Mouse (Mus musculus) heart, postnatal 36 days (tissue): ENCODE results near the gene Akr1b7. TPM values are rescaled to one million over a fixed set of nuclear protein-coding genes. Genes with fewer than 3 reads are reported as not detected.
A peak's percentile ranks its signal among the peaks of the same experiment; 100 is the strongest.
"Not testable (repeated sequence)": the region's sequence is repeated elsewhere in the genome, so short reads cannot be mapped to it uniquely, and the experiment has no call there.

Experiments
- DNase-seq, 2 experiments: peaks; one replicate each; pipeline ENCODE4 v3.0.0; 2021 to 2022
- intact Hi-C: fragments of 180-260 bp; cut with DNase I; formaldehyde crosslinking; loops from one replicate; pipeline ENCODE4 v1.15.1; 2025
- total RNA-seq, 2 experiments: library from RNA; stranded (reverse); gene quantifications; 2 replicates each; pipeline ENCODE4 v1.2.3; 2021

The Akr1b7 gene
- not detected for total RNA-seq

- intact Hi-C loops, result no loop called here
- DNase-seq, result no peak
Measured at GRCm38 (mm10) chr6:34412023-34412422, at the start of gene Akr1b7. Gene Akr1b7, plus strand, starts transcription at chr6:34412334.

GRCm38 (mm10) chr6:34364217-34365136 lies 47.7 kb upstream of the Akr1b7 start:
- intact Hi-C loops, result no loop called here
- DNase-seq, result no peak

- intact Hi-C loops, result no loop called here
- no peak for DNase-seq
Measured at GRCm38 (mm10) chr6:34367998-34368397, 44.1 kb upstream of the Akr1b7 start.

- intact Hi-C loops, result no loop called here
- DNase-seq, result no peak
Measured at GRCm38 (mm10) chr6:34370081-34370480, 42.1 kb upstream of the Akr1b7 start.

- peak; percentile 81 to 82 for DNase-seq
- intact Hi-C loops, result loop anchor here (1.0 kb wide), 2 partner anchors 77 to 79 kb away; no protein-coding TSS in a partner anchor
Measured at GRCm38 (mm10) chr6:34371700-34372351, 40.3 kb upstream of the Akr1b7 start.

GRCm38 (mm10) chr6:34373841-34374240 lies 38.3 kb upstream of the Akr1b7 start:
- intact Hi-C loops, result no loop called here

GRCm38 (mm10) chr6:34375888-34376287 lies 36.2 kb upstream of the Akr1b7 start:
- intact Hi-C loops, DNase-seq: not testable (repeated sequence)

More at GRCm38 (mm10) chr6:34373841-34374240, 38.3 kb upstream of the Akr1b7 start:
- DNase-seq, result no peak

- no peak for DNase-seq
- intact Hi-C loops, result no loop called here
Measured at GRCm38 (mm10) chr6:34383401-34383800, 28.7 kb upstream of the Akr1b7 start.

- peak; percentile 77 to 81 for DNase-seq
- intact Hi-C loops, result no loop called here
Measured at GRCm38 (mm10) chr6:34384110-34384661, 27.9 kb upstream of the Akr1b7 start, which contains the start of gene Akr1b10. Gene Akr1b10, plus strand, starts transcription at chr6:34384218.

GRCm38 (mm10) chr6:34384701-34385370 lies 27.3 kb upstream of the Akr1b7 start:
- DNase-seq, result peak; percentile 51 to 64
- intact Hi-C loops, result no loop called here

GRCm38 (mm10) chr6:34388420-34389156 lies 23.5 kb upstream of the Akr1b7 start:
- intact Hi-C loops, result no loop called here
- no peak for DNase-seq

GRCm38 (mm10) chr6:34395897-34396296 lies 16.2 kb upstream of the Akr1b7 start:
- no peak for DNase-seq
- intact Hi-C loops, result no loop called here

- intact Hi-C loops, result no loop called here
- no peak for DNase-seq
Measured at GRCm38 (mm10) chr6:34398431-34398830, 13.7 kb upstream of the Akr1b7 start.

- DNase-seq, result no peak
- intact Hi-C loops, result no loop called here
Measured at GRCm38 (mm10) chr6:34399606-34400220, 12.4 kb upstream of the Akr1b7 start.

GRCm38 (mm10) chr6:34400696-34401095 lies 11.4 kb upstream of the Akr1b7 start:
- intact Hi-C loops, result no loop called here
- DNase-seq, result no peak

- DNase-seq, result no peak
- intact Hi-C loops, result no loop called here
Measured at GRCm38 (mm10) chr6:34406746-34407145, 5.4 kb upstream of the Akr1b7 start.

GRCm38 (mm10) chr6:34407403-34407802 lies 4.7 kb upstream of the Akr1b7 start:
- intact Hi-C loops, result no loop called here
- DNase-seq, result no peak

GRCm38 (mm10) chr6:34412688-34413087 lies 554 bp downstream of the Akr1b7 start:
- DNase-seq, result no peak
- intact Hi-C loops, result no loop called here

- intact Hi-C loops, DNase-seq: not testable (repeated sequence)
Measured at GRCm38 (mm10) chr6:34413386-34413785, 1.3 kb downstream of the Akr1b7 start.

- intact Hi-C loops, result no loop called here
- DNase-seq, result no peak
Measured at GRCm38 (mm10) chr6:34416521-34416920, 4.4 kb downstream of the Akr1b7 start.
